Mouse (Mus musculus) liver, embryonic 14.5 days (tissue): ENCODE results near the gene Gm33543. TPM values are rescaled to one million over a fixed set of nuclear protein-coding genes. Genes with fewer than 3 reads are reported as not detected.
A peak's percentile ranks its signal among the peaks of the same experiment; 100 is the strongest.

Experiments used
- ATAC-seq: fragments of 200-750 bp; cut with Nextera tagmentation; 2 replicates; pipeline ENCODE4 v1.8.0; 2017; ENCODE audit warnings: moderate number of reproducible peaks, mild to moderate bottlenecking, moderate library complexity; ENCODE audit not compliant: insufficient read depth
- DNase-seq, 3 experiments: peaks; one replicate each; pipeline ENCODE4 v3.0.0-alpha.2; 2012 to 2013; ENCODE audit warnings: low read depth in 3 of 3, low spot score in 3 of 3
- H3K27ac ChIP-seq: fragments of 300-500 bp; sonication (generic); 2 replicates; pipeline ENCODE4 v1.5.1; 2014; ENCODE audit warnings: moderate library complexity, mild to moderate bottlenecking, control low read depth, inconsistent platforms
- H3K27me3 ChIP-seq: fragments of 300-500 bp; sonication (generic); 2 replicates; pipeline ENCODE4 v1.6.1; 2014; ENCODE audit warnings: mild to moderate bottlenecking, low read length, moderate library complexity; ENCODE audit not compliant: control insufficient read depth, insufficient read depth
- H3K36me3 ChIP-seq: fragments of 300-500 bp; sonication (generic); replicated peaks from 2 replicates; pipeline ENCODE4 v1.6.1; 2014; ENCODE audit warnings: low read depth; ENCODE audit not compliant: control insufficient read depth, insufficient read depth
- H3K4me1 ChIP-seq, 2 experiments: fragments of 200-500 bp in 1 of 2; fragments of 300-500 bp in 1 of 2; sonication (generic) in 1 of 2; replicated peaks; 2 replicates each; pipeline ENCODE4 v1.6.1; 2012 to 2014; ENCODE audit warnings: antibody characterized with exemption in 1 of 2, inconsistent platforms in 1 of 2, low read length in 1 of 2; ENCODE audit not compliant: control insufficient read depth in 2 of 2, insufficient read depth in 2 of 2
- H3K4me2 ChIP-seq: fragments of 300-500 bp; sonication (generic); 2 replicates; pipeline ENCODE4 v1.6.1; 2014; ENCODE audit warnings: low read depth, mild to moderate bottlenecking, control low read depth, moderate library complexity
- H3K4me3 ChIP-seq, 2 experiments: fragments of 200-500 bp in 1 of 2; fragments of 300-500 bp in 1 of 2; sonication (generic) in 1 of 2; 2 replicates each; pipeline ENCODE4 v1.5.1; 2012 to 2014; ENCODE audit warnings: low read depth in 2 of 2, low read length in 2 of 2, mild to moderate bottlenecking in 2 of 2, control low read depth in 1 of 2, inconsistent platforms in 1 of 2, moderate library complexity in 1 of 2; ENCODE audit not compliant: insufficient read depth in 1 of 2
- H3K9ac ChIP-seq: fragments of 300-500 bp; sonication (generic); replicated peaks from 2 replicates; pipeline ENCODE4 v1.6.1; 2014; ENCODE audit warnings: mild to moderate bottlenecking, control low read depth, moderate library complexity
- H3K9me3 ChIP-seq: fragments of 300-500 bp; sonication (generic); 2 replicates; pipeline ENCODE4 v1.6.1; 2016; ENCODE audit warnings: low read length, mixed read lengths; ENCODE audit not compliant: control insufficient read depth
- CTCF ChIP-seq: IDR thresholded peaks from 2 replicates; pipeline ENCODE4 v1.5.1; 2016; ENCODE audit warnings: antibody characterized with exemption, low read depth, control low read depth
- EP300 ChIP-seq: IDR thresholded peaks from 2 replicates; pipeline ENCODE4 v1.6.1; 2016; ENCODE audit warnings: antibody characterized with exemption, low read depth
- WGBS: fragments of 180-500 bp; shearing (Covaris S2); extraction: QIAGEN DNeasy Blood & Tissue Kit; methylation state at CpG from one replicate; pipeline ENCODE4 v1.1.7; 2014; ENCODE audit not compliant: insufficient replicate concordance; 5-methylcytosine and 5-hydroxymethylcytosine counted together
- polyA plus RNA-seq, 2 experiments: library from polyadenylated mRNA; depleted of rRNA in 1 of 2; stranded (reverse) in 1 of 2; unstranded in 1 of 2; fragments of >200 nt; fragmentation: Nextera tagmentation in 1 of 2; extraction: Ambion mirVana in 1 of 2; gene quantifications; 2 replicates each; pipeline versions ENCODE4 v1.2.1 to v1.2.3; 2012 to 2014

Gene Gm33543
- polyA plus RNA-seq, 2 experiments = not detected

DNA sequence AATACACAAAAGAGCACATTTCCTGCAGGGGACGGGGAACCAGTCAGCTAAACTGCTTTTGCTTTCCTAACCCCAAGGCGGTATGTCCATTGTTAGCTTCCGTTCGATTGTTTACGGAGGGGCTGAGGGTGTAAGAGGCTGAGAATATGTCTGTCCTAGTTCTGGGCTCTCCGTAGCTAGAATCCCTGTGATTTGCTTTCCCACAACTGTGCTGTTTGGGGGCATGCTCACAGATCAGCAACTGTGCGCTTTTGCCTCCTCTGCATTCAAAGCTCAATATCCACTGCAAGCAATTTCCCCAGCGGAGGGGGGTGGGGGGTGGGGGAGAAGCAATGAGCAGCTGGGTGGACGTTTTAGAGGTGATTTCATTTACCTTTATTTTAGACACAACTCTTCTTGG lies 39.3 kb upstream of the Gm33543 start:
- Histone ChIP-seq H3K9me3 (no peaks in the 10 kb centered on the region), H3K27ac (no peak overlapping the region), H3K36me3 (no peaks in the 10 kb centered on the region), H3K4me2 (no peak overlapping the region), H3K4me3 (no peak overlapping the region), H3K4me1 (0 out of 4 replicates have a peak, but pooled peaks cover 0 to 1% of the 10 kb centered on the region in 2 experiments), H3K27me3 (no peaks in the 10 kb centered on the region), H3K9ac (no peak overlapping the region)
- no peak for DNase-seq
- TF ChIP-seq CTCF (no peak), EP300 (no peak)
- no peak for ATAC-seq
- 38% methylated on average over 9 of the region's 9 CpGs for WGBS

- Histone ChIP-seq H3K9ac (no peak overlapping the region), H3K27ac (no peak overlapping the region), H3K27me3 (no peaks in the 10 kb centered on the region), H3K36me3 (no peaks in the 10 kb centered on the region), H3K4me2 (peak overlapping the region; percentile 15; the same call in 1 of the 2 replicates), H3K4me1 (0 out of 4 replicates have a peak, but pooled peaks cover 0 to 1% of the 10 kb centered on the region in 2 experiments), H3K9me3 (no peaks in the 10 kb centered on the region), H3K4me3 (peak overlapping the region in 1 of 2 experiments; percentile 23; a peak in 2 of 4 replicates)
- no peak for DNase-seq
- TF ChIP-seq EP300 (no peak), CTCF (no peak)
- WGBS = 35% methylated on average over 17 of the region's 17 CpGs
- ATAC-seq = no peak
Measured at GRCm38 (mm10) chr10:95879983-95880934, 37.5 kb upstream of the Gm33543 start.

- H3K9ac ChIP-seq = no peak overlapping the region
- no peak overlapping the region for H3K27ac ChIP-seq
- H3K27me3 ChIP-seq = no peaks in the 10 kb centered on the region
- TF ChIP-seq EP300 = no peak
- TF ChIP-seq CTCF = no peak
- H3K4me1 ChIP-seq = no peaks in the 10 kb centered on the region
- H3K4me3 ChIP-seq = no peak overlapping the region
- H3K4me2 ChIP-seq = no peak overlapping the region
- no peaks in the 10 kb centered on the region for H3K9me3 ChIP-seq
- 75% methylated on average over 2 of the region's 2 CpGs for WGBS
- DNase-seq (no peak), ATAC-seq (no peak)
- no peaks in the 10 kb centered on the region for H3K36me3 ChIP-seq
Measured at GRCm38 (mm10) chr10:95870782-95871181, 28.1 kb upstream of the Gm33543 start.

GRCm38 (mm10) chr10:95868348-95868747 lies 25.6 kb upstream of the Gm33543 start:
- TF ChIP-seq EP300 (no peak), CTCF (no peak)
- no peak for ATAC-seq

GRCm38 (mm10) chr10:95867596-95867995 lies 24.9 kb upstream of the Gm33543 start:
- no peak for ATAC-seq

More at GRCm38 (mm10) chr10:95868348-95868747, 25.6 kb upstream of the Gm33543 start:
- H3K36me3 ChIP-seq = no peaks in the 10 kb centered on the region
- no peaks in the 10 kb centered on the region for H3K9me3 ChIP-seq
- H3K4me3 ChIP-seq = no peak overlapping the region
- no peak for DNase-seq
- no peaks in the 10 kb centered on the region for H3K4me1 ChIP-seq
- 61% methylated on average over 6 of the region's 6 CpGs for WGBS
- no peaks in the 10 kb centered on the region for H3K27me3 ChIP-seq
- H3K27ac ChIP-seq = no peak overlapping the region
- H3K4me2 ChIP-seq = no peak overlapping the region
- H3K9ac ChIP-seq = no peak overlapping the region

More at GRCm38 (mm10) chr10:95867596-95867995, 24.9 kb upstream of the Gm33543 start:
- 78% methylated on average over 2 of the region's 2 CpGs for WGBS
- no peaks in the 10 kb centered on the region for H3K36me3 ChIP-seq
- DNase-seq = no peak
- H3K4me1 ChIP-seq = no peaks in the 10 kb centered on the region
- H3K4me2 ChIP-seq = no peak overlapping the region
- H3K27me3 ChIP-seq = no peaks in the 10 kb centered on the region
- no peaks in the 10 kb centered on the region for H3K9me3 ChIP-seq
- no peak overlapping the region for H3K4me3 ChIP-seq
- TF ChIP-seq CTCF (no peak), EP300 (no peak)
- H3K9ac ChIP-seq = no peak overlapping the region
- H3K27ac ChIP-seq = no peak overlapping the region
